Mouse (Mus musculus) liver, adult 2 months (tissue): ENCODE measurements at regions not wholly inside any gene's neighbourhood (a gene's known extent, or its start where the extent isn't known, plus 50 kb on each side); places are given as distances from the start of the nearest gene placed in this dataset.

Source experiments
- DNase-seq: peaks from one replicate; pipeline ENCODE4 v3.0.0-alpha.2; 2011; ENCODE audit warnings: low read depth, low spot score; ENCODE audit errors: extremely low read depth
- H3K27ac ChIP-seq: fragments of 200-500 bp; replicated peaks from 2 replicates; pipeline ENCODE4 v1.5.1; 2012; ENCODE audit warnings: low read depth, mild to moderate bottlenecking, control low read depth, inconsistent platforms, low read length; ENCODE audit not compliant: insufficient read depth
- H3K27me3 ChIP-seq: fragments of 200-500 bp; 2 replicates; pipeline ENCODE4 v1.6.1; 2012; ENCODE audit warnings: mild to moderate bottlenecking, moderate library complexity, low read length, inconsistent platforms; ENCODE audit not compliant: control insufficient read depth, insufficient read depth
- H3K36me3 ChIP-seq: fragments of 200-500 bp; 2 replicates; pipeline ENCODE4 v1.6.1; 2012; ENCODE audit warnings: low read length, inconsistent platforms; ENCODE audit not compliant: control insufficient read depth, insufficient read depth
- H3K4me1 ChIP-seq: fragments of 200-500 bp; 2 replicates; pipeline ENCODE4 v1.6.1; 2011; ENCODE audit warnings: low read length; ENCODE audit not compliant: control insufficient read depth, insufficient read depth
- H3K4me3 ChIP-seq: fragments of 200-500 bp; 2 replicates; pipeline ENCODE4 v1.5.1; 2011; ENCODE audit warnings: low read depth, mild to moderate bottlenecking, control low read depth, low read length, moderate library complexity; ENCODE audit not compliant: insufficient read depth
- H3K79me2 ChIP-seq: fragments of 200-500 bp; 2 replicates; pipeline ENCODE4 v1.6.1; 2012; ENCODE audit warnings: inconsistent platforms, mild to moderate bottlenecking, low read length, moderate library complexity; ENCODE audit not compliant: control insufficient read depth, insufficient read depth
- H3K9ac ChIP-seq: fragments of 200-500 bp; 2 replicates; pipeline ENCODE4 v1.6.1; 2012; ENCODE audit warnings: low read depth, mild to moderate bottlenecking, control low read depth, inconsistent platforms, low read length
- CTCF ChIP-seq: fragments of 200-500 bp; IDR thresholded peaks from 2 replicates; pipeline ENCODE4 v1.5.1; 2011; ENCODE audit warnings: low read depth, low read length, control low read depth
- POLR2A ChIP-seq: fragments of 200-500 bp; IDR thresholded peaks from 2 replicates; pipeline ENCODE4 v1.6.1; 2011; ENCODE audit warnings: low read length, control low read depth; ENCODE audit not compliant: insufficient read depth; ENCODE audit errors: extremely low read depth
- WGBS: fragments of 180-500 bp; shearing (Covaris S2); methylation state at CpG from one replicate; pipeline ENCODE4 v1.1.7; 2018; 5-methylcytosine and 5-hydroxymethylcytosine counted together

GRCm38 (mm10) chr17:4382716-4383115 is 611.4 kb upstream of the Arid1b start:
- Histone ChIP-seq H3K79me2 (no peaks in the 10 kb centered on the region), H3K4me3 (no peak overlapping the region), H3K36me3 (no peaks in the 10 kb centered on the region), H3K27me3 (no peaks in the 10 kb centered on the region), H3K4me1 (no peaks in the 10 kb centered on the region), H3K27ac (no peak overlapping the region), H3K9ac (no peak overlapping the region)
- DNase-seq = no peak
- no peak for TF ChIP-seq POLR2A
- TF ChIP-seq CTCF = no peak

GRCm38 (mm10) chr17:4387616-4388015 is 606.5 kb upstream of the Arid1b start:
- H3K36me3 ChIP-seq = no peaks in the 10 kb centered on the region
- no peak for TF ChIP-seq POLR2A
- no peak for TF ChIP-seq CTCF
- H3K27me3 ChIP-seq = no peaks in the 10 kb centered on the region
- no peak overlapping the region for H3K9ac ChIP-seq
- no peaks in the 10 kb centered on the region for H3K79me2 ChIP-seq
- no peak overlapping the region for H3K4me3 ChIP-seq
- no peak for DNase-seq
- H3K4me1 ChIP-seq = 0 out of 2 replicates have a peak, but pooled peaks cover 3% of the 10 kb centered on the region
- H3K27ac ChIP-seq = no peak overlapping the region
- 71% methylated on average over 4 of the region's 4 CpGs for WGBS

- Histone ChIP-seq H3K27me3 (no peaks in the 10 kb centered on the region), H3K4me3 (no peak overlapping the region)
Measured at GRCm38 (mm10) chr17:4390012-4390411, 604.1 kb upstream of the Arid1b start.

GRCm38 (mm10) chr17:4390577-4390976 is 603.6 kb upstream of the Arid1b start:
- H3K27me3 ChIP-seq = no peaks in the 10 kb centered on the region
- H3K27ac ChIP-seq = no peak overlapping the region
- no peaks in the 10 kb centered on the region for H3K36me3 ChIP-seq
- no peak for DNase-seq
- H3K4me3 ChIP-seq = no peak overlapping the region
- H3K4me1 ChIP-seq = 0 out of 2 replicates have a peak, but pooled peaks cover 3% of the 10 kb centered on the region
- TF ChIP-seq POLR2A (no peak), CTCF (no peak)
- H3K79me2 ChIP-seq = no peaks in the 10 kb centered on the region
- no peak overlapping the region for H3K9ac ChIP-seq

More at GRCm38 (mm10) chr17:4390012-4390411, 604.1 kb upstream of the Arid1b start:
- DNase-seq = no peak
- 87% methylated on average over 4 of the region's 4 CpGs for WGBS
- TF ChIP-seq POLR2A (no peak), CTCF (no peak)
- Histone ChIP-seq H3K9ac (no peak overlapping the region), H3K4me1 (0 out of 2 replicates have a peak, but pooled peaks cover 3% of the 10 kb centered on the region), H3K27ac (no peak overlapping the region), H3K36me3 (no peaks in the 10 kb centered on the region), H3K79me2 (no peaks in the 10 kb centered on the region)

GRCm38 (mm10) chr17:4391210-4391609 is 602.9 kb upstream of the Arid1b start:
- 0 out of 2 replicates have a peak, but pooled peaks cover 3% of the 10 kb centered on the region for H3K4me1 ChIP-seq
- DNase-seq = peak; percentile 53
- no peaks in the 10 kb centered on the region for H3K36me3 ChIP-seq
- TF ChIP-seq CTCF (no peak), POLR2A (no peak)
- no peaks in the 10 kb centered on the region for H3K27me3 ChIP-seq
- no peak overlapping the region for H3K9ac ChIP-seq
- H3K4me3 ChIP-seq = no peak overlapping the region
- WGBS = 12% methylated on average over 1 of the region's 1 CpGs
- H3K27ac ChIP-seq = no peak overlapping the region
- H3K79me2 ChIP-seq = no peaks in the 10 kb centered on the region

GRCm38 (mm10) chr17:4396119-4396518 is 598.0 kb upstream of the Arid1b start:
- Histone ChIP-seq H3K36me3 (no peaks in the 10 kb centered on the region), H3K79me2 (no peaks in the 10 kb centered on the region), H3K27me3 (no peaks in the 10 kb centered on the region), H3K9ac (no peak overlapping the region), H3K4me1 (no peaks in the 10 kb centered on the region), H3K27ac (no peak overlapping the region), H3K4me3 (no peak overlapping the region)
- TF ChIP-seq CTCF = no peak
- no peak for TF ChIP-seq POLR2A
- WGBS = 84% methylated on average over 5 of the region's 5 CpGs
- DNase-seq = no peak
